Mouse (Mus musculus) thymus, adult 2 months (tissue): ENCODE results near the gene Akap13. TPM values are rescaled to one million over a fixed set of nuclear protein-coding genes. Genes with fewer than 3 reads are reported as not detected.

Experiments
- DNase-seq: peaks from one replicate; pipeline ENCODE4 v3.0.0; 2021
- H3K27ac ChIP-seq: fragments of 200-500 bp; 2 replicates; pipeline ENCODE4 v1.5.1; 2012; ENCODE audit warnings: low read length, control low read depth; ENCODE audit not compliant: control insufficient read depth, insufficient read depth
- H3K27me3 ChIP-seq: fragments of 200-500 bp; 2 replicates; pipeline ENCODE4 v1.6.1; 2012; ENCODE audit warnings: mild to moderate bottlenecking, low read length, moderate library complexity, mixed read lengths; ENCODE audit not compliant: control insufficient read depth, insufficient read depth
- H3K36me3 ChIP-seq: fragments of 200-500 bp; 2 replicates; pipeline ENCODE4 v1.6.1; 2012; ENCODE audit warnings: mild to moderate bottlenecking, low read length, moderate library complexity; ENCODE audit not compliant: control insufficient read depth, insufficient read depth
- H3K4me1 ChIP-seq: fragments of 200-500 bp; replicated peaks from 2 replicates; pipeline ENCODE4 v1.6.1; 2012; ENCODE audit warnings: low read length; ENCODE audit not compliant: control insufficient read depth, insufficient read depth
- H3K4me3 ChIP-seq: fragments of 200-500 bp; 2 replicates; pipeline ENCODE4 v1.5.1; 2012; ENCODE audit warnings: mild to moderate bottlenecking, low read length, control low read depth, moderate library complexity; ENCODE audit not compliant: control insufficient read depth, insufficient read depth
- CTCF ChIP-seq: fragments of 200-500 bp; IDR thresholded peaks from 2 replicates; pipeline ENCODE4 v1.5.1; 2012; ENCODE audit warnings: mild to moderate bottlenecking, control low read depth, low read length, moderate library complexity, borderline replicate concordance; ENCODE audit not compliant: control insufficient read depth, poor library complexity, insufficient read depth; ENCODE audit errors: extremely low read depth
- POLR2A ChIP-seq: fragments of 200-500 bp; IDR thresholded peaks from 2 replicates; pipeline ENCODE4 v1.6.1; 2012; ENCODE audit warnings: mild to moderate bottlenecking, low read length, control low read depth, moderate library complexity; ENCODE audit not compliant: control insufficient read depth, poor library complexity, insufficient read depth; ENCODE audit errors: extremely low read depth
- WGBS: fragments of 180-500 bp; shearing (Covaris S2); methylation state at CpG from one replicate; pipeline ENCODE4 v1.1.7; 2018; 5-methylcytosine and 5-hydroxymethylcytosine counted together
- polyA plus RNA-seq: library from polyadenylated mRNA; depleted of rRNA; stranded (reverse); fragments of >200 nt; gene quantifications from 2 replicates; pipeline ENCODE4 v1.2.3, GENCODE M21; 2012

Akap13 gene
- polyA plus RNA-seq, 1 experiment = 47.8 TPM

- peak; percentile 65 for DNase-seq
- H3K27ac ChIP-seq = peak overlapping the region; percentile 77
- WGBS = 64% methylated on average over 14 of the region's 14 CpGs
- H3K27me3 ChIP-seq = no peaks in the 10 kb centered on the region
- H3K4me3 ChIP-seq = no peak overlapping the region
- peaks cover 26% of the 10 kb centered on the region for H3K36me3 ChIP-seq
- TF ChIP-seq CTCF (peak; percentile 79; the same call in 1 of the 2 replicates), POLR2A (0 out of 2 replicates have a peak, but pooled peaks have one; percentile 4)
- peaks cover 35% of the 10 kb centered on the region for H3K4me1 ChIP-seq
These were observed 154.3 kb downstream of the Akap13 start for GRCm38 (mm10) chr7:75609456-75610262.

- TF ChIP-seq CTCF (no peak), POLR2A (peak; percentile 20; the same call in 1 of the 2 replicates)
- WGBS = 6% methylated on average over 9 of the region's 9 CpGs
These were observed 155.1 kb downstream of the Akap13 start for GRCm38 (mm10) chr7:75610391-75610790.

DNA sequence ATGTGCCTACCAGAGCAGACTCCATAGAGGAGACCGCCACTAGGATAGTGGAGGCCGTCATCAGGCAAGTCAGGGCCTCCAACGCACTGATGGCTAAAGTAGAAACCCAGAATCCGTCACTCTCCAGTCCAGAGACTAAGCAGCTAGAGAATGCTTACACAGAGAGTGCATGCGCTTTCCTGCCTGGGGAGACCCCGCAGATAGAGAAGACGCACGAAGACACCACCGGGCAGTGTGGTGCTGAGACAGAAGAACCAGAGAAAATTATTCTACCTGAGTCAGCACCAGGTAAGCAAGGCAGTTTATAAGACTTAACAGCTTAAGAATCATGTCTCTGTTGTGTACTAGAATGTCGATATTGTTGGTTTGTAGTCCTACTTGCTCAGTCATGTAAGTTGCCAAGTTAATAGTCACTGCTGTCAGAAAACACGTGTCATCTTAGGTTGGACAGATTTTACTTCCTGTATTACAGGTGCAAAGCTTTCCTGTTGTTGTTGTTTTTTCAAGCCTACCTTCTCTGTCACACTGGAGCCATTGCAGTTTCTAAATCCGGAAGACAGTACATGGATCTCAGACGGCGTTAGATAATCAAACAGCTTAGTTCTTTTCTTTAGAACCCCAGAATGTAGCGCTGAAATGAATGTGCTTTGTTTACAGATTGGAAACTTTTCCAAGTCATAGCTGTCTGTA lies 156.1 kb downstream of the Akap13 start:
- WGBS = 76% methylated on average over 15 of the region's 15 CpGs
- H3K4me1 ChIP-seq = peaks cover 35% of the 10 kb centered on the region
- no peaks in the 10 kb centered on the region for H3K27me3 ChIP-seq
- peaks cover 38% of the 10 kb centered on the region for H3K36me3 ChIP-seq
- no peak overlapping the region for H3K4me3 ChIP-seq
- no peak for TF ChIP-seq CTCF
- no peak for TF ChIP-seq POLR2A
- peak overlapping the region; percentile 82 for H3K27ac ChIP-seq
- DNase-seq = no peak

More at GRCm38 (mm10) chr7:75610391-75610790, 155.1 kb downstream of the Akap13 start:
- Histone ChIP-seq H3K27me3 (no peaks in the 10 kb centered on the region), H3K4me3 (peak overlapping the region; percentile 8; the same call in 1 of the 2 replicates), H3K27ac (peak overlapping the region; percentile 77), H3K36me3 (peaks cover 28% of the 10 kb centered on the region), H3K4me1 (peaks cover 35% of the 10 kb centered on the region)
- peak; percentile 74 for DNase-seq

- peaks cover 35% of the 10 kb centered on the region for H3K4me1 ChIP-seq
- WGBS = 41% methylated on average over 13 of the region's 13 CpGs
- no peak for TF ChIP-seq CTCF
- no peak for TF ChIP-seq POLR2A
- peak overlapping the region; percentile 3; the same call in 1 of the 2 replicates for H3K4me3 ChIP-seq
- DNase-seq = no peak
- peaks cover 43% of the 10 kb centered on the region for H3K36me3 ChIP-seq
- no peaks in the 10 kb centered on the region for H3K27me3 ChIP-seq
- H3K27ac ChIP-seq = peak overlapping the region; percentile 82
These were observed 156.8 kb downstream of the Akap13 start for GRCm38 (mm10) chr7:75612000-75612682.

DNA sequence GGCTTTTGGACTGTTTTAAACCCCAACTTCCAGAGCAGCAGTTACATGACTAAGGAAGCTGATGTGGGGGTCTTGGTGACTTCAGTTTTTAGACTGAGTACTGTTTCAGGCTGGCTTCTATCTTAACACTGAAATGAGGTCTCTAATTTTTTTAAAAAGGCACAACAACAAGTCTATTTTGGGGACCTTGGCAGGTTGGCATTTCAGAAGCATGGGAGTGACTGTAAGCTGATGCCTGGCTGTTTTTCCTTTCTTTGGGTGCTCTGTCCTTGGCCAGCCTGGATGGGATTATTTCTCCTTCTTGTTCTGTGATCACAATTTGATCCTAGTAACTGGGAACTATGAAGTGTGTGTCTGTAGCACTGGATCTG lies 157.3 kb downstream of the Akap13 start:
- Histone ChIP-seq H3K27ac (no peak overlapping the region), H3K36me3 (peaks cover 43% of the 10 kb centered on the region), H3K4me3 (no peak overlapping the region), H3K27me3 (no peaks in the 10 kb centered on the region), H3K4me1 (peaks cover 35% of the 10 kb centered on the region)
- DNase-seq = no peak
- TF ChIP-seq POLR2A (no peak), CTCF (no peak)

DNA sequence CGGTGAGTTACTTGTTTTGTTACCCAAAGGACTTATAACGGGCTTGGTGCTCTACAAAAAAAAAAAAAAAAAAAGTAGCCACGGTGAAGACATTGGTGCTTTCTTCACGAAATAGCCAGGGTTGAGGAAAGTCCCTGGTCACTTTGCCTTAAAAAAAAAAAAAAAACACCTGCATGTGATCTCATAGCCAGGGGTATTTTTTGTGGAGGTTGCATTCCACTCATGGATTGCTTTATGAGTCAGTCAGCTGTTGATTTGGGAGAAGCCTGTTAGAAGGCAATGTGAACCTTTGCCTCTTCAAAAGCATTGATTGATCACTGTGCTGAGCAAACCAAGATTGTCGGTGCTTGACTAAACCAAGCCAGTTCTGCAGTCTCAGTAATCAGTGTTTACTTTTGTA lies 157.9 kb downstream of the Akap13 start:
- DNase-seq = no peak

More for the DNA sequence above, 157.9 kb downstream of the Akap13 start:
- Histone ChIP-seq H3K27me3 (no peaks in the 10 kb centered on the region), H3K4me1 (peaks cover 35% of the 10 kb centered on the region), H3K27ac (no peak overlapping the region), H3K36me3 (peaks cover 43% of the 10 kb centered on the region), H3K4me3 (no peak overlapping the region)
- TF ChIP-seq CTCF (no peak), POLR2A (no peak)
- WGBS = 47% methylated on average over 5 of the region's 5 CpGs
